Mouse (Mus musculus): ENCODE measurements at regions not wholly inside any gene's neighbourhood (a gene's known extent, or its start where the extent isn't known, plus 50 kb on each side); places are given as distances from the start of the nearest gene placed in this dataset.

DNA sequence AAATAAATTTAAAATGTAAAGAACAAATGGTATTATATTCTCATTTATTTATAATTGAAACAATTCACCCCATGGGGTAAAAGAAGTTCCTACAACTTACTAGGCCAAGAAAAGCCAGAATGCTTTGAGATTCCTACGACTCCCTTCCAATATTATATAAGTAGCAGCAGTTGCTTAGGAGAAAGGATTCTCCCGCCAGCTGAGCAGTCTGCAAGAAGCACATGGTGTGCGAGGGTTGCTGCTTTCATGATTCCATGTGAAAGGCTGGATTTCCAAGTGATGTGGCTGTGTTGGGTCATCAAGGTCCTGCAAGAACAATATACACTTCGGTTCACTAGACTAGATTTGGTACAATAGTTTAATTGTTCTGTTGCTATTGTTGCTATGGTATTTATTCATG is 659.6 kb upstream of the Kirrel3 start:
- no peak for DNase-seq

- no peak for DNase-seq
Observed at GRCm38 (mm10) chr9:33827409-33827808, 658.3 kb upstream of the Kirrel3 start.

- no peak for DNase-seq
Observed at GRCm38 (mm10) chr9:33837666-33838380, 647.9 kb upstream of the Kirrel3 start.

DNA sequence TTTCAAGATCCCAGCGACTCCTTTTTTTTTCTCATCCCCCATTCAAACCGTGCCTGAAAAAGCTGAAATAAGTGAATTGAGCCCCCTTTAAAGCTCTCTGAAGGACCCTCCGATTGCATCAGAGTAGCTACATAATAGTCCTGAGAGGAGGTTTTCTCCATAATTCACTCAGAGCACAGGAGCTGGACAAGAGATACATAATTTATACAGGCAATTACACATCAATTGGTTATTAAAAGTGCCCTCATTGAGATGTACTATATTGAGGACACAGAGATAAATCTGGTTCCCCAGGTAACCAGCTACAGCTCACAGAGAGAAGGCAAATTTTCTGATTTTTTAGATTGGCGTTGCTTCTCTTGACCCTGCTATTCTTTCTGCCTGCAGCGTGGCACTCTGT is 636.1 kb upstream of the Kirrel3 start:
- DNase-seq: no peak

DNA sequence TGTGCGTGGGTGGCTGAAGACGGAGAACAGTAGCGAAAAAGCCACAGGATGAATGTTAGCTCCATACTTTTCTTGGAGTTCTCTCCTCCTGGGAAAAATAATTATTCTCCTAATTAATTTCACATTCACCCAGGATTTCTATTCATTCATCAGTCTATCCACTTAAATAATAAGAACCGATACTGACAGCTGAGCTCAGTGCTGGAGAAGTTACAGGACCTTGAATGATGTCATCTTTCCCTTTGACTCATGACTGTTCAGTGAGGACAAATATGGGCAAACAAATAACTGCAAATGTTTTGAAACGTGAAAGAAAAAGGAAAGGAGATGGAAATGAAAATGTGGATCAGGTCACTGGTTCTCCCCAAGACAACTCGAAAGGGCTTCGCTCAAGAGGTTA is 635.7 kb upstream of the Kirrel3 start:
- no peak for DNase-seq

- DNase-seq: no peak
Observed at GRCm38 (mm10) chr9:33850993-33851392, 634.7 kb upstream of the Kirrel3 start.

DNA sequence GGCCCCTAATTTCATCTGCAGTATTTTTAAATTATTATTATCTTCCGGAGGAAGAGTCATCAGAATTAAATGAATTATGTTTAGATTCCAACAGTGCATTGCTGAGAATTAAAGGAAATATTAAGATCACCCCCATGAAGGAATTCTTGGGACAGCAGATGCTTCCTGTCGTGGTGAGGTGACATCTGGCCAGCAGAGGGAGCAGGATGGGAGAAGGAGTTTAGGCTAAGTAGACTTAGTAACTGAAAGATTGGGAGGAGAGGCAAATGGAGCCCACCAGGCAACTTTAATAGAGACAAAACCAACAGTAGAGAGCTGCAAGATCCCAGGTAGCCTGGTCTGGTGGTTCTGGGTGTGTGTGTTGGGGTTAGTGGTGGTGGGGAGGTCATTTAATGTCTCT is 629.5 kb upstream of the Kirrel3 start:
- peak; percentile 28 for DNase-seq

DNA sequence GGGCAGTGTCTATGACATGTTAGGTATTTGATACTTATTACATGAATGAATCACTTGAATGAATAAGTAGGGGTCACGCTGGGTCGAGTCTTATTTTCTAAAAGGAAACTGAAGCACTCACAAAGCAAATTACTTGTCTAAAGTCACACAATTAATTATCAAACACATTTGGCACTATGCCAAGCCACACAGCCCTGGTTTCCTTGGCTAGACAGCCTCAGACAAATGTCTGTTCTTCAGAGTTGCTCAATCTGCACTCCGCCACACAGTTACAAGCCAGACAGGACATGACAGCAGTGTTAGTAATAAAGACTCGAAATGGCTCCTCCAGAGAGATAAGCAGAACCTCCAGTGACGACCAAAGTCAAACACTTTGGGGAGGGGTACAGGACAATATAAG is 627.2 kb upstream of the Kirrel3 start:
- peak; percentile 56 for DNase-seq

DNA sequence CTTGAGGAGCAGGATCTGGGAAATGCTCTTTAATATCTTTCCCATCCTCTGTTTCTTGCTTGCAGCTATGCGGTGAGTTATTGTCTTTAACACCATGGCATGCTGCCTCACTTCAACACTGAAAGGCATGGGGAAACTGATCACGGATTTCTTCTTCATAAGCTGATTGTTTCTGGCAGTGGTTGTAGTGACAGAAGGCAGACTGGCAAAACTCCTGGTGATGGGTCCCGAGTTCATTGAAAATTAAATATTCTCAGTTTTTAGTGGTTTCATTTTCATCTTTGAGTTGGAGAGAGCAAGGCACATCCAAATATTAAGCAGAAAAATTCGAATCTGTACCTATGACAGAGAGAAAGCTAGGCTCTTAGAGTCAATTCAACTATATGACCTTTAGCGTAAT is 617.0 kb upstream of the Kirrel3 start:
- DNase-seq: no peak

DNA sequence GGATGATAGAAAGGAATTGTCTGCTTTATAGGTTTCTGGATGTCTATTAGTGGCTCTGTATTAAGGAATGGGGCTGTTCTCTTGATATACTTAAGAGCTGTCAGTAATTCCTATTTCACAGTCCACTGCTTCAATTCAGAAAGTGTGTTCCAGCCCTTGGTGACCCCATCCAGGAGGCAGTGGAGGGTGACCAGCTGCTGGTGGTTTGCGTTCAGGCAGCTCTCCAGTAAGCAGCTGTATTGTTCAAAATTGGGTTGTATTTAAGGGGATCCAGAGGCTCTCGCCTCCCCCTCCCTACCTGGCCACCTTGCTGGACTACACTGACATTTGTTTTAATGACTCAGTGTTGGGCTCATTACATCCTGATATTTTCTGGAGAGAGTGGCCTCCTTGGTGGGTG is 598.4 kb upstream of the Kirrel3 start:
- DNase-seq: no peak

- no peak for DNase-seq
Observed at GRCm38 (mm10) chr9:33892001-33892400, 593.7 kb upstream of the Kirrel3 start.

- peak; percentile 5 for DNase-seq
Observed at GRCm38 (mm10) chr9:33901313-33902076, 584.2 kb upstream of the Kirrel3 start.

DNA sequence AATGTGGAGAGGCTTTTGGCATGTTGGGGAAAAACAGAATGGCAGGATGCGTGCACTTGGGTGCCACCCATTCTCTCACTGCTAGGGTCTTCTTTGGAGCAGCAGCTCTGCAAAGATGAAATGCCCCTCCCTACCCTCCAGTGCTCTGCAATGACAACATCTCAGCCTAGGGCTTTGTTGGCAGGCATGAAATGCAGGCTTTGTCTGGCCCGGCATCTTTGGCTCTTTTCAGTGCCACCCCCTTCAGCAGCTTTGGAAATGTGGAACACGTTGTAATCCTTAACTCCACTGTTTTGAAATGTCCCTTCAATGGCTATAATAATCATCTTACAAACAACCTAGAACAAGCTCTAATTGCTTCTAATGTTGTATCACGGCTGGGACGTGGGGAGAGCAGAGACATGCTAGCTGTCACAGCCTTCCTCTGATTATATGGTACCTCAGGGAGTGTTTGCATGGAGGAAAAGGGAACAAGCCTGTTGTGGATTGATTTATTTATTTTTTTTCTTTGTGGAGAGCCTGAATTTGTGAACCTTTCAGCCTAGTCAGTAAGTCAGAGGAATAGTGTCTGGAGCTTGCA is 581.6 kb upstream of the Kirrel3 start:
- no peak for DNase-seq

- no peak for DNase-seq
Observed at GRCm38 (mm10) chr9:33914919-33915318, 570.8 kb upstream of the Kirrel3 start.

DNA sequence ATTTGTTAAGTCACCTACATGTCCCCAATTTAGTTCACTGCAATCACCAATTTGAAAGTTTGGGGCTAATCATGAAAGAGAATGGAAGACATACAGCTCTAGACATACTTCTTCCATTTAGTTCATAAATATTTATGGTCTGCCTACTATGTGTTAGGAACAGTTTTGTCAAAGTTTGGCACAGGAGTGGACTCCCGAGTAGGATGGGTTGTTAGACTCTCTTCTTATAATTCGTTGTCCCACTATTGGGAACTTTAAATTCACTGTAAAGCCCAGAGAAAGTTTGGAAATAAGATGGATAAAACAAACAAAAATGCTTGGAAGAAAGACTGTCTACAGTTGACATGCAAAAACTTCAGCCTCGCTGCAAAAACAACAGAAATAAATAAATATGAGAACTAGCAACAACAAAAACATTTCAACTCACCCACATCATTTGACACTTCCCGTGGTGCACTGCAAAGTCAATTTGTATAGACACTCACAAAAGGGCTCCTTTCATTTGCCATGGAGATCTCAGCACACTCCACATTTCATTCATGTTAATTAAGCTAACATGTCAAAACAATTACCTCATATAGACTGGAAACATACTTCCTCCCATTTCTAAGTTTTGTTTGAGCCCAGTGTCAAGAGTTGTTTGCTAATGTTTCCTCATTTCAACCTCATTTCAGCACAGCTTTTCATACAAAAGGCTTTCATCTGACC is 570.2 kb upstream of the Kirrel3 start:
- no peak for DNase-seq

DNA sequence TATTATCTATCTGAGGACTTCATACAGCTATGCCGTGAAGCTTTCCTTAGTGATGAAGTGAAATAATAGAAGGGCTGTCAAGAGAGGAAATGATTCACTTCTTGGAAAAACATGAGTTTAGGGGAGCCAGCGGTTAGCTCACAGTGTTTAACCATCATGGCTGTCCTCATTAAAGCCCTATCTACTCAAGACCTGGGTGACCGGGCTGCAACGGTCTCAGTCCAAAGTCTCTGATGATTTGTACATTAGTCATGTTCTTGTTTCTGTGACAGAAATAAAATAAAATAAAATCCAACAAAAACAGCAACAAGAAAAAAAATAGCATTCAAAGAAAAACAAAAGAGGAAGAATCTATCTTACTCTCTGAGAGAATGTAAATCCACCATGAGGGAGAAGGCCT is 555.4 kb upstream of the Kirrel3 start:
- DNase-seq: no peak

DNA sequence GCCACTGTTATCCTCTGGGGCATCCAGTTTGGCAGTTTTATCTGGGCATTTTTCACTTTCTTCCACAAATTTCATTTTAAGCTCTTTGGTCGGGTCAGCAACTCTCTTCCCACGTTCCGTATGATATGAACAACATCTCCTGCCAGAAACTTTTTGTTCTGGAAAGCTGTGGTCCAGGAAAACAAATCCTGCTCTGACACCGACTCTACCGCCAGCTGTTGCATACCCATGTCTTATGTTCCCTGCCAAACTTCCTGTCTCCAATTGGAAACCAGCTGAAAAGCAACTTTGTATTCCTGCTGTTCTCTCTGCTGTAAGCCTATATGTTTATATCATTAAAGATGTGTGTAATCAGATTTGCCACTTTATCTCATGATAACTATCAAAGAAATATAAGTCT is 551.6 kb upstream of the Kirrel3 start:
- no peak for DNase-seq

DNA sequence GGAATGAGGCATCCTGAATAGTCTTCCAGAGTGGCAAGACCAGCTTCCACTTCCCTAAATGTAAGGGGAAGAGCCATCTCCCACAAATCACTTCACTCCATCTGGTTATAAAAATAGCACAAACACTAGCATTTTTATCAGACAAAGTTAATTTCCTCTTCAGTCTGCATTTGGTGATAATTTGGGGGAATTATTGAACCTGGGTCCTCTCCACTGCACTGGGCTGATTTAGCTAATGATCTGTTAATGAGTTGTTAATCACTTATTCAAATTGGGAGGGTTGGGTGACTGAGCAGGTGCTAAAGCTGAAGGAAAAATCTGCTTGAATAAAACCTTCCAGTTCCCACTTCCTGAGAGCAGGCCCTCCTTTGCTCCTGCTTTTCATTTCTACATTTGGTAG is 531.4 kb upstream of the Kirrel3 start:
- no peak for DNase-seq
